Mouse (Mus musculus) bone marrow, adult 2 months (tissue): ENCODE measurements around the gene Sh3gl3.

ENCODE experiments used
- CTCF ChIP-seq: fragments of 200-500 bp; IDR thresholded peaks from 2 replicates; pipeline ENCODE4 v1.5.1; 2011; ENCODE audit warnings: low read length, control low read depth; ENCODE audit not compliant: control insufficient read depth, insufficient read depth
- POLR2A ChIP-seq: fragments of 200-500 bp; IDR thresholded peaks from 2 replicates; pipeline ENCODE4 v1.6.1; 2011; ENCODE audit warnings: low read depth, mild to moderate bottlenecking, control low read depth, low read length, borderline replicate concordance; ENCODE audit not compliant: control insufficient read depth

DNA sequence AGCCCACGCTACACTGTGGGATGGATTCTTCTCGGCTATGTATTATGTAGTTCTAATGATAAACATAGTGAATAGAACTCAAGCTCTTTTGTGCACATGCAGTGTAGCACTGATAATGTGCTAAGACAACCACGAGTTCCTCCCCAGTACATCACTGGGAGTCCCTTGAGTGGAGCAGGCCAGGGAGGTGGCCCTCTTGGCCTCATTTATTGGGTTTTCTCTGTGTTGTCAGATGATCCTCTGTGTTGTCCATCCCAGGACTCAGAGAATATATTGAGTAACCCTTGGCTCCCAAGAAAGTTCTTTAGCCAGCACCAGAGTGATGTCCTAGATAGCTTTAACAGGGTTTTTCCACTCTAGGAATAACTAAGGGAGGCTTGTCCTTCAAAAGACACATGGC is 176.8 kb downstream of the Sh3gl3 start:
- no peak for TF ChIP-seq POLR2A
- TF ChIP-seq CTCF, result no peak
